Mouse (Mus musculus) forebrain, embryonic 16.5 days (tissue): ENCODE measurements at regions not wholly inside any gene's neighbourhood (a gene's known extent, or its start where the extent isn't known, plus 50 kb on each side); places are given as distances from the start of the nearest gene placed in this dataset.
A peak's percentile ranks its signal among the peaks of the same experiment; 100 is the strongest.

ENCODE experiments used
- ATAC-seq: fragments of 200-750 bp; cut with Nextera tagmentation; 2 replicates; pipeline ENCODE4 v1.8.0; 2017; ENCODE audit warnings: mild to moderate bottlenecking, moderate library complexity
- H3K27ac ChIP-seq: fragments of 300-500 bp; sonication (generic); 2 replicates; pipeline ENCODE4 v1.5.1; 2014; ENCODE audit warnings: low read length, control low read depth
- H3K27me3 ChIP-seq: fragments of 300-500 bp; sonication (generic); replicated peaks from 2 replicates; pipeline ENCODE4 v1.6.1; 2014; ENCODE audit warnings: low read length; ENCODE audit not compliant: control insufficient read depth, insufficient read depth
- H3K36me3 ChIP-seq: fragments of 300-500 bp; sonication (generic); 2 replicates; pipeline ENCODE4 v1.6.1; 2014; ENCODE audit not compliant: control insufficient read depth, insufficient read depth
- H3K4me1 ChIP-seq: fragments of 300-500 bp; sonication (generic); replicated peaks from 2 replicates; pipeline ENCODE4 v1.6.1; 2014; ENCODE audit warnings: low read length; ENCODE audit not compliant: control insufficient read depth, insufficient read depth
- H3K4me2 ChIP-seq: fragments of 300-500 bp; sonication (generic); 2 replicates; pipeline ENCODE4 v1.6.1; 2014; ENCODE audit warnings: mild to moderate bottlenecking, low read length, control low read depth
- H3K4me3 ChIP-seq: fragments of 300-500 bp; sonication (generic); replicated peaks from 2 replicates; pipeline ENCODE4 v1.5.1; 2014; ENCODE audit warnings: mild to moderate bottlenecking, low read length, control low read depth
- H3K9ac ChIP-seq: fragments of 300-500 bp; sonication (generic); replicated peaks from 2 replicates; pipeline ENCODE4 v1.6.1; 2014; ENCODE audit warnings: low read depth, low read length, control low read depth
- H3K9me3 ChIP-seq: fragments of 300-500 bp; sonication (generic); 2 replicates; pipeline ENCODE4 v1.6.1; 2016; ENCODE audit warnings: low read length; ENCODE audit not compliant: control insufficient read depth
- WGBS: fragments of 180-500 bp; shearing (Covaris S2); extraction: QIAGEN DNeasy Blood & Tissue Kit; methylation state at CpG from one replicate; pipeline ENCODE4 v1.1.7; 2014; 5-methylcytosine and 5-hydroxymethylcytosine counted together

DNA sequence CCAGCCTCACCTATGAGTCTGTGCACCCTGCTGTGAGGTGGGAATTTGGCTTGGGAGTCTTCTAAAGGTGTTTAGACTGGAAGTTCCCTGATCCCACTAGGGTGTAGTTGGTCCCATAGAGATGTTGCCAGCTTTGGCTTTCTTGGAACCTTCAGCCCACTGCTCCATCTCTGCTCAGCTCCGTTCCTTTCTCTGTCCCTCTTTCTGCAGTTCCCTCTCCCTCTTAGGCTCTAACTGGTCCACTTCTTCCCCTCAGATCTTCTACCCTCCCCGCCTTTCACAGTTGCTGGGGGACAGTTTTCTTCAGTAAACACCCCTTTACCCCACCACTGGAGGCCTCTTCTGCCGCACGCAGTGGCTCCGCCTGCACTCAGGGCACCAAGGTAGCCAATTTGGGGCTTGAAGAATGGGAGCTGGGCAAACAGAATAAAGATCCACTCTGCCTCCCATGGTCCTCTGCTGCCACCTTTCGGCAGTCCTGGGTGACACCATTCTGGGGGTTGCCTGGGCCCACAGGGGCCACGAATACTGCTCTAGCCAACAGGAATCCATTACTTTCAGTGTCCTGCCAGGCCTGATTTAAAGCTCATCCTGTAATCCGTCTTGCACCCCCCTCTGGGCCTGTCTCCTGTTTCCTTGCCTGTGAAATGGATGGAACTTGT lies 162.9 kb upstream of the Tmem28 start:
- Histone ChIP-seq H3K9ac (no peak overlapping the region), H3K9me3 (no peaks in the 10 kb centered on the region), H3K36me3 (no peaks in the 10 kb centered on the region), H3K27ac (no peak overlapping the region), H3K4me2 (no peak overlapping the region; the same call in 1 of the 2 replicates), H3K4me3 (no peak overlapping the region), H3K4me1 (no peaks in the 10 kb centered on the region), H3K27me3 (0 out of 2 replicates have a peak, but pooled peaks cover 8% of the 10 kb centered on the region)
- WGBS, result 11% methylated on average over 8 of the region's 8 CpGs
- peak; percentile 89 for ATAC-seq

DNA sequence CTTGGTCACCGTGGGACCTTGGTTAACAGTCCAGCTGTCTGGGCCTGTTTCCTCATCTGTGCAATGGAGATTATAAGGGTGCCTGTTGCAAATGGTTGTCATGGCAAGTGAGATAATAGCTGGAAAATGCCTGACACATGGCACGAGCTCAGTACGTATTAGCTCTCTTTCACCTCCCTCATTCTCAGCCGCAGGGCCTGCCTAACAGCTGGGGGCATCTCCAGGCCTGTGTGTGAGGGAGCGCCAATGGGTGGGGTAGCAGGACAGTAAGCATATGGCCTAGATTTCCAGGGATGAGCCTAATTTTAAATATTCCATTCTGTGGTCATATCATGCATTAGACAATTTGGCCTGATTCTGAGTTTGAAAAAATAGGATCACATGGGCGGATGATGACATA lies 163.8 kb upstream of the Tmem28 start:
- Histone ChIP-seq H3K4me2 (no peak overlapping the region), H3K4me3 (no peak overlapping the region), H3K27ac (no peak overlapping the region), H3K9ac (no peak overlapping the region), H3K4me1 (no peaks in the 10 kb centered on the region), H3K27me3 (0 out of 2 replicates have a peak, but pooled peaks cover 6% of the 10 kb centered on the region), H3K36me3 (no peaks in the 10 kb centered on the region), H3K9me3 (no peaks in the 10 kb centered on the region)
- no peak for ATAC-seq
- 49% methylated on average over 6 of the region's 6 CpGs for WGBS

DNA sequence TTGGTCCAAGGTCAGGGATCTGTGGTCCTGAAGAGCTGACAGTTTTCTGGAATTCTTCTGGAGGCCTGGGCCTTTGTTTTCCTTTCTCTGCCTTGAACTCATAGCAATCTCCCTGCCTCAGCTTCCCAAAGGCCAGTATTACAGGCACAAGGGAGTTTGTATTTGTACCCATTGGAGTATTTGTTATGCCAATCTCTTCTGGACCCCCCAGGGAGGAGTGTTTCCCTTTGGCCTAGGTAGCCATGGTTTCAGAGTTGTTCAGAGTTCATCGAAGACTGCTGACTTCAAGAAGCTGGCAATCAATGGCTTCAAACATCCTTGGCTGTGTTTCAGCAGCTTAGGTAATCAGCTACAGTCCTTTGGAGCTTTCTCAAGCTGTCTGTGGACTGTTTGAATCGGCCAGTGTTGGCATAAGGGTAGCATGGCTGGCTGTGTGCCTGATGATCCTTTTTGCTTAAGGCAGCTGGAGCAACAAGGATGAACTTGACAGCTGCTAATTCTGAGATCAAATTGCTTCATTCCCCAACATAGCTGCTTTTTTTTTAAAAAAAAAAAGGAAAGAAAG lies 161.2 kb upstream of the Pja1 start:
- no peaks in the 10 kb centered on the region for H3K9me3 ChIP-seq
- no peak overlapping the region for H3K4me2 ChIP-seq
- no peak for ATAC-seq
- no peaks in the 10 kb centered on the region for H3K4me1 ChIP-seq
- H3K4me3 ChIP-seq, result no peak overlapping the region
- H3K27me3 ChIP-seq, result peaks cover 5% of the 10 kb centered on the region; the same call in 1 of the 2 replicates
- H3K9ac ChIP-seq, result no peak overlapping the region
- no peak overlapping the region for H3K27ac ChIP-seq
- WGBS, result 29% methylated on average over 2 of the region's 2 CpGs
- H3K36me3 ChIP-seq, result no peaks in the 10 kb centered on the region

DNA sequence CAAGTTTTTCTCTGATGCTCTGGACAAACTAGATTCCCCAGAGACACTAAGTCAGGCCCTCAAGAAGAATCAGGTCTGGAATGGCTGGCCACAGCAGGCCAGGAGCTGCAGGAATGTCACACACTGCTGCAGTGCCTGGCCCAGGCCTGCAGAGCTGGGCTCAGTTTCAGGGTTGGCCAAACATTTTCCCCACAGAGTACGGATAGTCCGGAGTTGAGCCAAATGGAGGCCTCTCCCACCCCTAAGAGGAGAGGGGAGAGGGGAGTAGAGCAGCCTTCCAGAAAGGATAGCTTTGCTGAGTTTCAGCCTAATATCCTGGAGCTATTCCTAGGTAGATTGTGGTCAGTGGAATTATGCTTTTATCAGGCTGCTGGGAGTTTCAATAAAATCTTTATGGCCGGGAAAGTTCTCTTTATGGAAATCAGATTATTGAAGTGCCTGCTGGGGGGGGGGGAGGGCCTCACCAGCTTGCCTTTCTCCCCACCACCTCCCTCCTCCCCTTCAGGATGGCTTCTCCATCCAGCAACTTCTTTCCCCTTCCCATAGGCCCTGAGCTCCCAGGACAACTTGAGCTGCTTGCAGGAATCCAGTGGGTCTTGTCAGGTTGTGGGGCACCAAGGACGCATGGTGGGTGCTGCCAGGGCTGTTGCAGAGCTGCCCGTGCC lies 153.6 kb upstream of the Pja1 start:
- H3K4me3 ChIP-seq, result no peak overlapping the region
- no peak for ATAC-seq
- WGBS, result 73% methylated on average over 5 of the region's 5 CpGs
- H3K9me3 ChIP-seq, result no peaks in the 10 kb centered on the region
- no peaks in the 10 kb centered on the region for H3K4me1 ChIP-seq
- H3K27ac ChIP-seq, result no peak overlapping the region
- H3K4me2 ChIP-seq, result no peak overlapping the region
- H3K36me3 ChIP-seq, result no peaks in the 10 kb centered on the region
- H3K9ac ChIP-seq, result no peak overlapping the region
- H3K27me3 ChIP-seq, result peaks cover 5% of the 10 kb centered on the region; the same call in 1 of the 2 replicates

DNA sequence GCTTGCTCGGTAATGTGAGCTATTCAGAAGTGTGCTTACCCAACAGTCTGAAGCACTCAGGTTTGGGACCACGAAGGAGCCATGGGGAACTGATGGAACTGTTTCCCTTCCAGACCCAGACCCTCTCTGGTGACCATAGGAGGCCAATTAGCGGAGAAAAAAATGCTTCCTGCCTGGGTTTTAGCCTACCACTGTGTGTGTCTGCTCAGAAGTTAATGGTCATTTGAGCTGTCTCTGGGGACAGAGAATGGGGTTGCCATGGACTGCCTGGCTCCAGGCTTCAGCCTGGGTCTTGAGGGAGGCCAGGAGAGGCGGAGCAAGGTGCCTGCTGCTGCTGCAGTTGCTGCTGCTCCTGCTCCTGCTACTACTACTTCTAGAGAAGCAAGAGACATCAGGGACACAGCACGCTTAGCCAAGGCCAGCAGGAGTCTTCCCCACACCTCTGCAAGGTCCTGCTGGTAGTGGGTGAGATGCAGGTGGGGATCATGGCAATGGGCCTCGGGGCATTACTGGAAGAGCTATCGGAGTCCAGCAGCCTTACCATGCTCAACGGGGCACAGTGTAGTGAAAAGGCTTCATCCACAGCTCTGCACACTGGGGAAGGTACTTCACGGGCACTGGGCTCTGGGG lies 141.2 kb upstream of the Pja1 start:
- Histone ChIP-seq H3K27me3 (no peaks in the 10 kb centered on the region), H3K4me1 (0 out of 2 replicates have a peak, but pooled peaks cover 3% of the 10 kb centered on the region), H3K27ac (no peak overlapping the region), H3K9me3 (no peaks in the 10 kb centered on the region), H3K9ac (no peak overlapping the region), H3K4me2 (no peak overlapping the region), H3K36me3 (no peaks in the 10 kb centered on the region), H3K4me3 (no peak overlapping the region)
- 60% methylated on average over 9 of the region's 9 CpGs for WGBS
- no peak for ATAC-seq

DNA sequence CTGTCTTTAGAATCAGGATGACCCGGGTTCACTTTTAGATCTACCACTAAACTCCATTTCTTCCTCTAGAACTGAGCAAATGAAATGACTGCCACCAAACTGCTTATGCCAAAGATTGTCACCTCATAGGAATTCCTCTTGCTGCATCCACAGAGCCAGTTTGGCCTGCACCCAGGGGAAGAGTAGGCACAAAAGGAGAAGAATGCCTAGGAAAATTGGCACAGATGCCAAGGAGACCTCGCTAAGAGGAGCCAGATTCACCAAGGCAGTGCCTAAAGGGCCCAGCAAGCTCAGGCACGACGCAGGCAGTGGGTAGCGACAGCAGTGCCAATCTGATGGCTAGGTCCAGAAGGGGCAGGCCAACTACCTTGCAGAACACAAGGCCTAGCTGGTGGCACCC lies 139.0 kb upstream of the Pja1 start:
- 64% methylated on average over 5 of the region's 5 CpGs for WGBS
- no peak overlapping the region for H3K4me3 ChIP-seq
- H3K27ac ChIP-seq, result no peak overlapping the region
- no peak overlapping the region for H3K4me2 ChIP-seq
- no peaks in the 10 kb centered on the region for H3K36me3 ChIP-seq
- H3K27me3 ChIP-seq, result no peaks in the 10 kb centered on the region; the same call in 1 of the 2 replicates
- ATAC-seq, result no peak
- H3K9me3 ChIP-seq, result no peaks in the 10 kb centered on the region
- H3K9ac ChIP-seq, result no peak overlapping the region
- H3K4me1 ChIP-seq, result peaks cover 3% of the 10 kb centered on the region; the same call in 1 of the 2 replicates

DNA sequence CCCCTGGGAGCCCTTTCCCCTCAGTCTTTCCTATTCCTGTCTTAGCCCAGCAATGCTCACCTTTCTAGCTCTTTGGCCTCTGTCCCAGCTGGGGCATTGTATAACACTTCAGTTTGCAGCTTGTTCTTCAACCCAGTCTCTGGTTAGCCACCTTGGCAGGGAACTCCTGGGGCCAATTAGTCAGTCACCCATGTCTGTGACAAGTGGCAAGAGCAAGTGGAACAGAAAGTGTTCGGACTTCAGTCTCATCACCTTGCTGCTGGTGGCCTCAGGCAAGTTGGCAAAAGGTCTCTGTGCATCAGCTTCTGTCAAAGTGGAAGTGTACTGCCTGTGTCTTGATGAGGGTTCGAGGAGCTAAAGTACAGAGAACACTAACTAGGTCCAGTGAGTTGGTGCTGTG lies 138.5 kb upstream of the Pja1 start:
- no peaks in the 10 kb centered on the region; the same call in 1 of the 2 replicates for H3K27me3 ChIP-seq
- 71% methylated on average over 2 of the region's 2 CpGs for WGBS

DNA sequence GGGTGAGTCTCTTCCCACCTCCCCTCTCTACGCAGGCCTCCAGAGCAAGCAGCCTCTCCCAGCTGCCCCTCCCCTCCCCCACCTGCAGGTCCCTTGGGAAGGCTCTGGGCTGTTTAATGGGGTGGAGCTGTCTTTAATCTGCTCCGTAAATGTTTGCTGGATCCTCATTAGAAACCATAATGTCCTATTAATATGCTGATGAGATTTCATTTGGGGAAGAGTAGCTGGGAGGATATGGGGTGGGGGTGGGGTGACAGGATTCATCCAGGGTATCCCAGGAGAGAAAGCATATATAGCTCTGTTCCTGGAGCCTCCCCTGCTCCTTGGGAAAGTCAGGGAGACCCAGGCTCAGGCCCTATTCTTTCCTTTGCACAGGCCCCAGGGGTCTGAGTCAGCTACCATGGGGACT lies 137.2 kb upstream of the Pja1 start:
- Histone ChIP-seq H3K27me3 (no peaks in the 10 kb centered on the region; the same call in 1 of the 2 replicates), H3K4me3 (no peak overlapping the region), H3K9me3 (no peaks in the 10 kb centered on the region), H3K4me2 (no peak overlapping the region), H3K9ac (no peak overlapping the region), H3K4me1 (peaks cover 3% of the 10 kb centered on the region; the same call in 1 of the 2 replicates), H3K27ac (no peak overlapping the region), H3K36me3 (no peaks in the 10 kb centered on the region)
- peak; percentile 41 for ATAC-seq
- 31% methylated on average over 2 of the region's 2 CpGs for WGBS

More for the DNA sequence above, 138.5 kb upstream of the Pja1 start:
- no peak for ATAC-seq
- Histone ChIP-seq H3K36me3 (no peaks in the 10 kb centered on the region), H3K4me2 (no peak overlapping the region), H3K27ac (no peak overlapping the region), H3K4me3 (no peak overlapping the region), H3K4me1 (peaks cover 3% of the 10 kb centered on the region; the same call in 1 of the 2 replicates), H3K9ac (no peak overlapping the region), H3K9me3 (no peaks in the 10 kb centered on the region)
